Mouse (Mus musculus) erythroblast, embryonic 14.5 days (primary cell): ENCODE measurements around the gene Sox18. TPM values are rescaled to one million over a fixed set of nuclear protein-coding genes. Genes with fewer than 3 reads are reported as not detected.
A peak's percentile ranks its signal among the peaks of the same experiment; 100 is the strongest.

Source experiments
- H3K27me3 ChIP-seq: 2 replicates; pipeline ENCODE4 v1.6.1; 2012; ENCODE audit warnings: inconsistent platforms; ENCODE audit not compliant: control insufficient read depth
- H3K36me3 ChIP-seq: 2 replicates; pipeline ENCODE4 v1.6.1; 2012; ENCODE audit warnings: mild to moderate bottlenecking, inconsistent platforms; ENCODE audit not compliant: control insufficient read depth
- H3K4me1 ChIP-seq: 2 replicates; pipeline ENCODE4 v1.6.1; 2012; ENCODE audit warnings: inconsistent platforms; ENCODE audit not compliant: control insufficient read depth
- H3K4me3 ChIP-seq: replicated peaks from 2 replicates; pipeline ENCODE3; 2012; ENCODE audit warnings: moderate library complexity, mild to moderate bottlenecking, inconsistent platforms
- H3K9me3 ChIP-seq: 2 replicates; pipeline ENCODE4 v1.6.1; 2012; ENCODE audit warnings: low read length, inconsistent platforms, mixed read lengths; ENCODE audit not compliant: control insufficient read depth
- GATA1 ChIP-seq: IDR thresholded peaks from 2 replicates; pipeline ENCODE4 v1.6.1; 2012; ENCODE audit warnings: low read length, inconsistent platforms, mixed read lengths
- TAL1 ChIP-seq: IDR thresholded peaks from 3 replicates; pipeline ENCODE4 v1.6.1; 2012; ENCODE audit warnings: low read length, inconsistent platforms, mixed read lengths
- polyA plus RNA-seq: library from polyadenylated mRNA; stranded (reverse); fragments of >175 nt; gene quantifications from 2 replicates; pipeline ENCODE4 v1.2.3, GENCODE M21; 2012

Gene Sox18
- polyA plus RNA-seq, 1 experiment, result 0.19 TPM

GRCm38 (mm10) chr2:181696801-181697420 is 25.5 kb upstream of the Sox18 start:
- Histone ChIP-seq H3K36me3 (no peaks in the 10 kb centered on the region), H3K27me3 (peaks cover 30% of the 10 kb centered on the region), H3K9me3 (no peaks in the 10 kb centered on the region), H3K4me3 (no peak overlapping the region), H3K4me1 (peaks cover 11% of the 10 kb centered on the region)
- TF ChIP-seq TAL1 (no peak), GATA1 (no peak)

DNA sequence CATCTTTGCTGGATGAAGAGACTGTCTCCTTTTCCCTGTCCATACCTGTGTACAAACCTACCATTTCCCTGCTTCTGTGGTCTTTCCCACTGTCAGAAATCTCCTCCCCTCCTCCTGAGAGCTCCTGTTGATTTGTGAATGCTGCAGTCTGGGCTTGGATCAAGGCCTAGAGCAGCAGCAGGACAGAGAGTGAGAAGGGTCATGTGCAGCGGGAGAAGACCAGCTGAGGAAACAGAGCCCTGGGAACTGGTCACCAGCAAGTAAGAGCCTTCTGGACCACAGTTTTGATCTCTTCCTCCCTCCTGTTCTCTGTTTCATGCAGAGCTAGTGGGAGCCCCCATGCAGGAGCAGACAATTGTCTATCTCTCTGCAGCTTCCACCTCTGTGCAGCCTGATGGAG is 24.3 kb upstream of the Sox18 start:
- H3K9me3 ChIP-seq, result no peaks in the 10 kb centered on the region
- H3K4me3 ChIP-seq, result no peak overlapping the region
- TF ChIP-seq GATA1 (no peak), TAL1 (no peak)
- H3K27me3 ChIP-seq, result peaks cover 30% of the 10 kb centered on the region
- H3K4me1 ChIP-seq, result peaks cover 11% of the 10 kb centered on the region
- H3K36me3 ChIP-seq, result no peaks in the 10 kb centered on the region

GRCm38 (mm10) chr2:181694581-181694980 is 23.1 kb upstream of the Sox18 start:
- Histone ChIP-seq H3K27me3 (peaks cover 30% of the 10 kb centered on the region), H3K36me3 (no peaks in the 10 kb centered on the region), H3K4me3 (no peak overlapping the region), H3K4me1 (peaks cover 11% of the 10 kb centered on the region), H3K9me3 (no peaks in the 10 kb centered on the region)
- no peak for TF ChIP-seq TAL1
- no peak for TF ChIP-seq GATA1

DNA sequence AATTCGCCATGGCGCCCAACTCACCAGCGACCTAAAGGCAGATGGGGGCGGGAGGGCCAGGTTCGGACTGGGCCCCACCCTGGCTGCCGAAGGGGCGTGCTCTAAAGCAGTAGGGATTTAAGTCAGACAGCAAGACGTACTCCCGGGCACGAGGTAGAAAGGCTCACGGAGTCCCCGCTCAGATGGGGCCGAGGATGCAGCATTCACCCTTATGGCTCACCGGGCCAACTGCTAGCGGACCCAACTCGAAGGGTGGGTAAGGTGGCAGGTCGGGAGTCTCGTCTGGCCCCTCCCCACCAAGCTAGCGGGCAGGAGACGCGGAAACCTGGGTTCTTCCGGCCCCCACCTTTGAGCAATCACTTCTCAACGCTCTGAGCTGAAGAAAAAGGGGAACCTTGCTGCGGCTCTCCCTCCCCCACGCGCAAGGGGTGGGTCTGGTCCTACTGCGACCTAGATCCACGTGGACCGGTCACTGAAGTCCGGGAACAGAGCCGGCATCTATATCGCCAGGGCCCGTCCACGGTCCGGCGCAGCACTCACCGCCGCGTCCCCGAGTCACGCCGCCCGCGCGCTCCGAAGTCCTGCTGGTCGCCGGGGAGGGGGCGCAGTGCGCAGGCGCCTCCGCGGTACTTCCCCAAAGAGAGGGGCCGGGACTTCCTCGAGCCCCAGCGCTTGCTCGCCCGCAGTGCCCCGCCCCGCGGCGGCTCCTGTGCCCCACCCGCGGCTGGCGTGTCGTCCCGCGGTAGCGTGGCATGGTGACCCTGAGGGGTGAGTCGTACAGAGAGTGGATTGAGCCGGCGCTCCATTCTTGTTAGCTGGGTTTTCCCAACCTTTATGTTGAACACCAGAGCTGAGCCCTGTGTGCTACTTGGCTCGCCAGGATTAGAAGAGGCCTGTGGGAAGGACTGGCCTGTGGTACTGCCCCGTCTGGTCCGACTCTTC is 22.2 kb upstream of the Sox18 start, which contains the start of gene Rgs19:
Gene Rgs19, minus strand, starts transcription at position 639 of the 942 bp plus-strand sequence.
- Histone ChIP-seq H3K9me3 (no peaks in the 10 kb centered on the region), H3K4me1 (peaks cover 11% of the 10 kb centered on the region), H3K27me3 (peaks cover 30% of the 10 kb centered on the region), H3K4me3 (peak within 1 kb of the TSS; percentile 57), H3K36me3 (peaks cover 4% of the 10 kb centered on the region; the same call in 1 of the 2 replicates)
- TF ChIP-seq TAL1 (no peak), GATA1 (no peak)

DNA sequence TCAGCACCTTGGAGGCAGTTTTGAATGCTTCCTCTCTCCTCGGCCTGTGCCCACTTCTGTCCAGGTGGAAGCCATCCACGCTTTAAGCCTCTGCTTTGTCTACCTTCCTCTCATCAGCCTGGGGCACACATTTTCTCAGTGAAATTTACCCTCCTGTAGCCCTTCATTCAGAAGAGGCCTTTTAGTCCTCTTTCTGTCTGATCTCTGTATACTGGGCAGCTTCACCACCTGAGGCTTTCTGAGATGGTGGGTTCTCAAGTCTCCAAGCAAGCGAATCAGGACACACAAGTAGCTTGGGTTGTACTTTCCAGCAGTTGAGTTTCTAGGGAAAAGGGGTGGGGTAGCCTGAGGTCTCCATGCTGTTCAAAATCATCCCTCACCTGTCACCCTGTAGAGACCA is 20.9 kb upstream of the Sox18 start:
- H3K4me3 ChIP-seq, result no peak overlapping the region
- H3K36me3 ChIP-seq, result peaks cover 4% of the 10 kb centered on the region; the same call in 1 of the 2 replicates
- TF ChIP-seq GATA1 (no peak), TAL1 (no peak)
- H3K9me3 ChIP-seq, result no peaks in the 10 kb centered on the region
- peaks cover 11% of the 10 kb centered on the region for H3K4me1 ChIP-seq
- H3K27me3 ChIP-seq, result peaks cover 30% of the 10 kb centered on the region

- H3K9me3 ChIP-seq, result no peaks in the 10 kb centered on the region
- TF ChIP-seq GATA1, result no peak
- TF ChIP-seq TAL1, result no peak
- peaks cover 11% of the 10 kb centered on the region for H3K4me1 ChIP-seq
- H3K27me3 ChIP-seq, result peaks cover 30% of the 10 kb centered on the region
- H3K36me3 ChIP-seq, result peaks cover 4% of the 10 kb centered on the region; the same call in 1 of the 2 replicates
- H3K4me3 ChIP-seq, result no peak overlapping the region
Measured at GRCm38 (mm10) chr2:181691571-181691970, 20.1 kb upstream of the Sox18 start.

GRCm38 (mm10) chr2:181691083-181691482 is 19.6 kb upstream of the Sox18 start:
- Histone ChIP-seq H3K36me3 (peaks cover 4% of the 10 kb centered on the region; the same call in 1 of the 2 replicates), H3K4me3 (no peak overlapping the region)

DNA sequence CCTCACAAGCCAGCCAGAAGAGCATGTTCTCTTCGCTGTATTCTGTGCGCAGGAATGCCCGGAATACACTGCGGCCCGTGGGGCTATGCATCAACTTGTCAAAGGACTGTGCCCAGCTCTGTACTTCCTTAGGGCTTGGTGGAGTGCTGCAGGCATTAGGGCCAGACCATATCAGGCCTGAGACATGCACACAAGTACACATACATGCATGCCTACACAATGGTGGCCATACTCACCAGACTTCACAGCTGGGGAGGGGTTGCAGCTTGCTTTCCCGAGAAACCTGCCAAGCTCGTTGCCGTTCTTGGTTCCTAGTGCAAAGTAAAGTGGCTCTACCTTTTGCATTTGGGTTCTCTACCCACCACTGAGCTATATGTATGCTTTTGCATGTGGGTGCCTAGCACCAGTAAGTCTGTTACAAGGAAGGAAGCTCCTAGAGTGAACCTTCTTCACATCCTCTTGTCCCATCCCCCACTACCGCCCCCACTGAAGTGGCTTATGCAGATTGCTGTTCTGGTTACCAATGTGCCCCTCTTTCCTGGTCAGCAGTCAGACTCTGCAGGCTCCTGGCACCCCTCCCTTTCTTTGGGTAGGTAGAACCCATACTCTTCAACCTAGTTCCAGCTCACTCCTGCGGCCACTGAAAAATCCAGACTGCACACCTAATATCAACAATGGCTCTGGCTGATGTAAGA is 18.2 kb upstream of the Sox18 start:
- no peak overlapping the region for H3K4me3 ChIP-seq
- TF ChIP-seq GATA1, result no peak
- TF ChIP-seq TAL1, result no peak
- H3K36me3 ChIP-seq, result peaks cover 4% of the 10 kb centered on the region; the same call in 1 of the 2 replicates
- no peaks in the 10 kb centered on the region for H3K9me3 ChIP-seq
- H3K27me3 ChIP-seq, result peaks cover 24% of the 10 kb centered on the region
- H3K4me1 ChIP-seq, result peaks cover 11% of the 10 kb centered on the region

More at GRCm38 (mm10) chr2:181691083-181691482, 19.6 kb upstream of the Sox18 start:
- no peaks in the 10 kb centered on the region for H3K9me3 ChIP-seq
- peaks cover 11% of the 10 kb centered on the region for H3K4me1 ChIP-seq
- no peak for TF ChIP-seq GATA1
- TF ChIP-seq TAL1, result no peak
- peaks cover 30% of the 10 kb centered on the region for H3K27me3 ChIP-seq

DNA sequence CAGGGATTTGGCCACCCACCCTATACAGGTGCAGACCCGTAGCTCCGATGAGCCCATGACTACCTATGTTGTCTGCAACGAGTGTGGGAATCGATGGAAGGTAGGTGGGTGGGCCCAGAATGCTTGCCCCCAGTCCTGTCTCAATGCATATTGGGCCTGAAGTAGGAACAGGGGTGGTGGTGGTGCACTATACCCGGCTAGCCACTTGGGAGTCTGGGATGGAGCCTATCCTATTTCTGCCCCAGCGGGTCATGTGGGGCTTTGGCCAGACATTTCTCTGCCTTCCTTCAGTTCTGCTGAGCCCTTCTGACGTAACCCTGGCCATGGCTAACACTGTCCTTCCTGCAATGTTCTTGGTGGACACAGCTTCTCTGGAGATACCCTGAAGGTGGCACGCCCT is 16.1 kb upstream of the Sox18 start:
- TF ChIP-seq TAL1, result no peak
- no peak for TF ChIP-seq GATA1
- Histone ChIP-seq H3K4me1 (no peaks in the 10 kb centered on the region), H3K27me3 (peaks cover 4% of the 10 kb centered on the region), H3K4me3 (no peak overlapping the region), H3K36me3 (peaks cover 4% of the 10 kb centered on the region; the same call in 1 of the 2 replicates), H3K9me3 (no peaks in the 10 kb centered on the region)
